Mouse (Mus musculus): ENCODE data around the gene Gm26566.

Gm26566 gene

DNA sequence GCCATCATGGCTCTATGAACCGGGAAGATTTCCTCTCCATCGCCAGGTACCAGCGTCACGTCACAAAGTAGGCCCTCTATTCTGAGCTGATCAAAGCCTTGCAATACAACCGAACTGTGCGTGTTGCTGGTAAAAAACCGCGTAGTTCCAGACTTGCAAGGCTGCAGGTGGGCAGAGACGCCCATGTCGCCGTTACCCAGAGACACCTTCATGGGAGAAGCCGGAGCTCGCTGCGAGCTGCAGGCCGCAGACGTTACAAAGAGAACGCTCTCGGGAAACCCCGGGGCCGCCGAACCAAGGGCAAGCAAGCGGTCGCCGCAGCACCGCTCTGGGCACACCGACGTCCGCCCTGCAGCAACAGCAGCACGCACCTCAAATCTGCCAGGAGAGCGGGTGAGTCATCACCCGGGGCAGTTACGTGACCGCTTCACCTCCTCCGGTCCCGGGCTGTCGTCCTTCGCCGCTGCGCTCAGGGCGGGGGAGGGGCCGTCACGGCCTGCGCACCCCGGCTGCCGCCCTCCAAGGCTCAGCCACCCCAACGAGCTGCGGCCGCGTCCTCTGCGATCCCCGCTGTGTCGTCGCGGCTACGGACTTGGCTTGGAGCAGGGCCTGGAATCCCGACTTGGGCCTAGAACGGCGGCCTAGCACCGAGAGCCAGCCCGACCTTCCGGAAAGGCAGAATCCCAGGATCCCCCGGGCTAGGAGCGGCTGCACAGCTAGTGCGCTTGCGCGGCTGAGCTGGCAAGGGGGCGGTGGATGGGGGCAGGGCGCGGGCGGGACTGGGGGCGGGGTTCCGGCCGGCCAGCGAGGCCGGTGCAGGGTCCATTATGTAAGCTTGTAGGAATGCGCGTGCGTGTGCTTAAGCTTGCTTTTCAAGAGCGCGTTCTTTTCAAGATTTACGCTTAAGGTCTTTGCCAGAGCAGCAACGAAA, at the start of gene Gm26566, which contains the start of gene Klhl9:
Gene Gm26566 (plus strand): TSS at position 15 of the 931 bp plus-strand sequence.
Gene Klhl9 (minus strand): TSS at position 675 of the 931 bp plus-strand sequence.
- DNase-seq: peak; percentile 90

GRCm38 (mm10) chr4:88676824-88677223, 44.8 kb upstream of the Gm26566 start, which contains the start of gene Ifna16:
TSS of gene Ifna16 (minus strand) at chr4:88676924.
- no peak for DNase-seq

GRCm38 (mm10) chr4:88680362-88680761, 41.2 kb upstream of the Gm26566 start:
- DNase-seq: peak; percentile 38

GRCm38 (mm10) chr4:88681353-88681752, 40.3 kb upstream of the Gm26566 start:
- no peak for DNase-seq

GRCm38 (mm10) chr4:88683812-88684211, 37.8 kb upstream of the Gm26566 start, which contains the start of gene Ifna2:
TSS of gene Ifna2 (minus strand) at chr4:88683912.
- no peak for DNase-seq

GRCm38 (mm10) chr4:88691259-88691658, 30.3 kb upstream of the Gm26566 start, which contains the start of gene Ifnab:
TSS of gene Ifnab (minus strand) at chr4:88691359.
- DNase-seq: no peak

GRCm38 (mm10) chr4:88692537-88692936, 29.1 kb upstream of the Gm26566 start:
- DNase-seq: peak; percentile 8

GRCm38 (mm10) chr4:88693392-88693791, 28.2 kb upstream of the Gm26566 start:
- no peak for DNase-seq

DNA sequence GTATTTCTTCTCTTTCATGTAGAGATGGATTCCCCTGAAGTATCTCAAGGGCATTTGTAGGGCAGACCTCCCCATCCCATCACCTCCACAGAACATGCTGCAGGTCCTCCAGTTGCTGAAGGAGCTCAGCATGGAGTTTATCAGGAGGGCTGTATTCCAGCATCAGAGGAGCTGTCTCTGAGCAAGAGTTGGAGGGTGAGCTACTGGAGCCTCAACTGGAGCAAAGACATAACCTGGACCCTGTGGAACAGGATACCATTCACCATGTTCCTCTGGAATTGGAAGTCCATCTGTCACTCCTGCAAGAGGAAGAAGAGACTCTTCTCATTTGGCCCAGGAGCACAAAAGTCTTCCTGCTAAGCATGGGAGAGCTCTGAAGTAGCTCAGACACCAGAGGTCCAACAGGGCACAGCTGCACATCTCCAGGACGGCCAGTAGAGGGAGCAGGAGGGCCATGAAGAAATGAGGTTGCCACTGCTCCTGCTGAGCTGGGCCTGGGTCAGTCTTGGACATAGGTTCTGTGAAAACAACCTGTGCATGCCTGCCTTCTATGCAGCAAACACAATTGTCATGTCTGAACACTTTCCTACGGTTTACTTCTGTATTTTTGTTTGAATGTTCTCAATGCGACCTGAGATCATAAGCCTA, 25.2 kb upstream of the Gm26566 start:
- DNase-seq: peak; percentile 79

GRCm38 (mm10) chr4:88697108-88697507, 24.5 kb upstream of the Gm26566 start:
- DNase-seq: no peak

DNA sequence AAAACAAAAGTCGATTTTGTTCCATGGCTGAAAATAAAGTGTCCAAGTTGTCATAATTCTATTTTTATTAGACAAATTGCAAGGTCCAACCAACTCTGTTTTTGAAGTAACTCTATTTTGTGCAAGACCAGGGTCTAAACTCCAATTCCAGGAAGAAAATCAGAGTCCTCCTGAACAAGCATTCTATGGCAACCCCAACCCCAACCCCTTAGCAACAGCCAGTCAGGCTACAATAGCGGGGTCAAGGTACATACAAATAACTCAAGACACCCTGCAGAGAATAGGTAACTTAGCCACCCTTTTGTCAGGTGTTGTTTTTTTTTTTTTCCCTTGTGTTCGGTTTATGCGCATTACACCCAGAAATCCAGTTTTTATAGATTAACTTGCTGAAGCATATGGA, 23.9 kb upstream of the Gm26566 start:
- no peak for DNase-seq

DNA sequence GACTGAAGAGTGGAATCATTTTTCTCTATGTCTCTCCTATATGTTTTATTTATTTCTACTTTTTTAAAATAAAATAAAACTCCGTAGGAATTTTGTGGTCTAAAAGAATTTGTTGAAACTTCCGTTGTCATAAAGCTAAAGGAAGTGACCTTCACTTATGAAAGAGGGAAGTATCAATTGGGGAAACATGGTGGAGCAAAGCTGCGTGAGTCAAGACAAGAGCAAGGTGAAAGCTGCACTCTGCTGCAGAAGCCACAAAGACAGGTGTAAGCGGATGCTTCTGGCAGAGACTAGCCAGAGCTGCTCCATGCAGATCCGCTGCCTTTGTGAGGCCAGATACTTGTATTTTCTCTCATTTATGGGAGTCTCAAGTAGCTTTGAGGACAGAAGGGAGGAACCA, 22.8 kb upstream of the Gm26566 start:
- DNase-seq: no peak

- no peak for DNase-seq
Measured at GRCm38 (mm10) chr4:88699301-88699700, 22.3 kb upstream of the Gm26566 start.

- no peak for DNase-seq
Measured at GRCm38 (mm10) chr4:88705924-88706323, 15.7 kb upstream of the Gm26566 start.

DNA sequence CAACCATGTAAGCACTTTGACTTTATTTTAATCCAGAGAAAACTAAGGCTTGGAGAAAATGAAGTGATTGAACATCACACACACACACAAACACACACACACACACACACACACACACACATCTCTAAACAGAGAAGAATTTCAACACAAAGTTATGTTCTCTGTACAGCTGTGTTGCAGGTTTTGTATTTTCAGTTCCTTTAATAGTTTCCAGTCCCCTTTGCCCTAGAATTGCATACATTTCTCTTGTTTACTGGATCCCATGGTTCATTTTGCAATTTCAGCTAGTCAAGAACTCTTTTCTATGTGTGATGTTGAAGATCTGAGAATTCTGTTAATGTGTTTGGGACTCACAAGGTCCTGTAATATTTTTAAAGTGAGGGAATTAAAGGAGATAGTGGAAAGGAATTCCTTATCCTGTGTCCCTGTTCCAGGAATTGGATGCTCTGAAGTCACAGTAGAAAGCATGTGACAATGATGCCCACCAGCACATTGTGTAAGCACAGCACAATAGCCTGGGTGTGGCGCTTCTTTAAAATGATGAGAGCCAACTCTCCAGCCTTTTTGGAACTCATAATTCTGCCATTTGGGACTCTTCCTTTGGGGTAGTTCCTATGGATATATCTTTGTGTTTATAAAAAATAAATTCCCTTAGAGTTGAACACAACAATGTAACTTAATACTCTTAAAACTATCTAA, 14.3 kb upstream of the Gm26566 start:
- no peak for DNase-seq

DNA sequence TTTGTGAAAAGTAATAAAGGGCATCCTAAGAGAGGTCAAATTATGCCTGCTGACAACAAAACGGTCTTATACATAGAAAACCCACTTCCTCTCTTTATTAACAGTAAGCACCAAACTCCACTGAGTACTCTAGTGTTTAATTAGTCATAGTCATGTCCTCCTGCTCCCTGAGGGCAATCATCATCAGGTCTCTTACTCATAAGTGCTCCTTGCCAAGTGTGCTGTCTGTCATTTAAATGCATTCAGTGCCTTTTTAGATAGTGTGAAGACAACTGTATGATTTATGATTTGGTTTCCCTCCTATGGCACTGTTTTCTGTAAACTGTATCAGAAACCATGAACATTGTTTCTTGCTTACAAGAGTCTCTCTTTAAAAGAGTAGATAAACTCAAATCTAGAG, 7.3 kb upstream of the Gm26566 start:
- no peak for DNase-seq

DNA sequence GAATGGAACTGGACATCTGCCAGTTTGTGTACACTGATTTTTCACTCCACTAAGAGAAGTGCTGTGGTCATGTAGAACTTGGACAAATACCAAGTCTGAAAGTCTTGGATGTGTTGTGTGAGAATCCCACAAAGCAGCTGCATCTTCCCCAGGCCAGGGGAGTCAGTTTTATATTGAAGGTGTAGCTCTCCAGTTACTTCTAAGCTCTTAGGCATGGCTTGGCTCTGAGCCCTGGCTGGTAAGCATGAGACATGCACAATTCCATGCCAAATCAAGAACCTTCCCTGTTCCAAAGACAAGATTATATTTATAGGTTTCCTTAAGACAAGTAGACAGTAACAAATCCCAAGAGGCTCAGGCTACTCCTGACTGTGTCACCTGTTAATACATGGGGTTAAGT, 6.5 kb upstream of the Gm26566 start:
- no peak for DNase-seq

DNA sequence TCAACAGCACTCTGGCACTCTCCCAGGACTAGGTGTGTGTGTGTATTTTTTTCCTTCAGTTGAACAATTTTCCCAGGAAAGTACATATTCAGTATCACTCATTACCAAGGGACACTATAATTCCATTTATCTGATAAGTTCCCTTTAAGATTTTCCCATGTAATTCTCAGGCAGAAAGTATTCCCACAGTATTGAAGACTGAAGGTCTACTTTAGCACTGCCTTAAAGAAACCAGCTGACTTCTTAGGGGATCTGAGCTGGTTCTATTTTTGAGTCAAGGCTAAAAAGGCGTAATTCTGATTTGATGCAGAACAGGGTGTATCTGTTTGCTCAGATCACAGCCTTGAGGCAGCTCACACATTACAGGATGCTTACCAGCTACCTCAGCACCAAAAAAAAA, 2.9 kb upstream of the Gm26566 start:
- no peak for DNase-seq

DNA sequence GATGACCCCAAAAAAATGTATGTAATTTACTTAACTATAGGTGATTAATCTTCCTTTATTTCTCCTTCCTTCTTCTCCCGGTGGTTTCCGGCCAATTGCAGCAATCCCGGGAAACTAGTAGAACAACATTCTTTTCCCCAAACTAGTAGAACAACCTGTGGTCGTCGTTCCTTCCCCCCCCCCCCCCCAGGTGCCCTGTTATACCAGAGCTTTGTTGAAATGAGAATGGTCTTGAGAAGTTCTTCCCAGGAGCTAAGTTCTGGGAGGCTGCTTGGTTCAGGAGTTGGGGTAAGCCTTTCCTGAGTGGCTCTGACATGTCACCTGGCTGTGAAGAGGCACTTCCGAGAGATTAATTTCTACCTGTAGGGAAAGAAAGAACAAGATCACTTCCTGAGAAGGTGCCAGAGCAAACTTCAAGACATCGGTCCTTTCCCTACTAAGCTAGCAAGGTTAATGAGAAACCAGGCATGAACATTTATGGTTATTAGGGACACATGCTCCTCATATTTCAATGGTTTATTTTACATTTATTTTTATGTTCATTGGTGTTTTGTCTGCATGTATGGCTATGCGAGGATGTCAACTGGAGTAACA, 2.0 kb downstream of the Gm26566 start:
- DNase-seq: no peak

- DNase-seq: no peak
Measured at GRCm38 (mm10) chr4:88726727-88727126, 5.1 kb downstream of the Gm26566 start.

- DNase-seq: peak; percentile 69
Measured at GRCm38 (mm10) chr4:88727324-88727723, 5.7 kb downstream of the Gm26566 start.

DNA sequence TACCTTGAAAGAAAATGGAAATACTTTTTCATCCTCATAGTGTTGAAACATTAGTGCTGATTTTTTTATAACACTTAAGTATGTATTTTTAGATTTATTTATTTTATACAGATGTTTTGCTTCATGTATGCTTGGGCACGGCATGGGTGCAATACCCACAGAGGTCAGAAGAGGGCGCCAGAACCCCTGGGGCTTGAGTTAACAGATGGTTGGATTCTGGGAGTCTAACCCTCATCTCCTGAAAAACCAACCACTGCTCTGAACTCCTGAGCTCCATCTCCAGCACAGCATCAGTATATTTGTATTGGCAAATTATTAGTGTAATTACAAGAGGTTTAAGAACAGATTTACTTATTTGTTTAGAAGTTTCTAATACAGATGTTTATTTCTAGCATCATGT, 16.9 kb downstream of the Gm26566 start:
- peak; percentile 82 for DNase-seq

DNA sequence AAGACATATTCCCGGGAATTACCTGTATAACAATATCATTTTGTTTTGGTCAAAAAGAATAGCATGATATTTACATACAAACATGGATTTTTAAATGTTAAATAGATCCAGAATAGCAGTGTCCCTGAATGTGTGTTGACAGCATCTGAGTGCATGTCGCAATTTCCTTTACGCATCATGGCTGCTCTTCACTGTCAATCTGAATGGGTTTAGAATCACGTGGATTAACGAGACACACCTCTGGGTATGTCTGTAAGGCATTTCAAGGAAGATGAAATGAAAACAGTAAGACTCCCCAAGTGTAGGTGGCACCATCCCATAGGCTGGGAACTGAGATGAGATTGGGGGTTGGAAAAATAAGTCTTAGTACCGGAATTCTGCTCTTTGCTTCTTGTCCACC, 17.4 kb downstream of the Gm26566 start:
- no peak for DNase-seq
